Mouse (Mus musculus): Measurements from ENCODE around the gene Mbd3. TPM values are rescaled to one million over a fixed set of nuclear protein-coding genes. Genes with fewer than 3 reads are reported as not detected.

Mbd3 gene
- polyA plus RNA-seq, 1 experiment = 85.7 TPM

- Histone ChIP-seq H3K36me3 (ENCODE audit: control insufficient read depth, insufficient read depth, low read length) (peaks cover 12% of the 10 kb centered on the region), H3K4me1 (ENCODE audit: control insufficient read depth, insufficient read depth, insufficient read length, low read length) (peaks cover 26% of the 10 kb centered on the region), H3K4me3 (ENCODE audit: low read depth, low read length) (peak within 1 kb of the TSS; percentile 94), H3K27me3 (ENCODE audit: control insufficient read depth, insufficient read depth, low read length) (no peaks in the 10 kb centered on the region), H3K27ac (ENCODE audit: insufficient read depth, low read depth, low read length) (peak within 1 kb of the TSS; percentile 97)
- TF ChIP-seq POLR2A (IDR thresholded peaks at IDR 0.05; ENCODE audit: low read depth, low read length) (peak; percentile 59), CTCF (IDR thresholded peaks at IDR 0.05; ENCODE audit: extremely low read depth, insufficient read length, insufficient replicate concordance, low read depth, low read length) (no peak)
- under 1% methylated on average over 61 of the region's 61 CpGs for WGBS
These were observed 34.3 kb upstream of the Mbd3 start, which contains the start of gene Tcf3 for GRCm38 (mm10) chr10:80433513-80434232. TSS of gene Tcf3 (minus strand) at chr10:80433647.

- Histone ChIP-seq H3K4me3 (ENCODE audit: low read depth, low read length) (peak overlapping the region; percentile 94), H3K27ac (ENCODE audit: insufficient read depth, low read depth, low read length) (peak overlapping the region; percentile 50), H3K4me1 (ENCODE audit: control insufficient read depth, insufficient read depth, insufficient read length, low read length) (peaks cover 26% of the 10 kb centered on the region), H3K27me3 (ENCODE audit: control insufficient read depth, insufficient read depth, low read length) (no peaks in the 10 kb centered on the region), H3K36me3 (ENCODE audit: control insufficient read depth, insufficient read depth, low read length) (peaks cover 16% of the 10 kb centered on the region)
- no peak for TF ChIP-seq POLR2A (IDR thresholded peaks at IDR 0.05; ENCODE audit: low read depth, low read length)
- no peak for TF ChIP-seq CTCF (IDR thresholded peaks at IDR 0.05; ENCODE audit: extremely low read depth, insufficient read length, insufficient replicate concordance, low read depth, low read length)
- WGBS = 1% methylated on average over 60 of the region's 60 CpGs
These were observed 33.7 kb upstream of the Mbd3 start for GRCm38 (mm10) chr10:80432936-80433512.

- TF ChIP-seq CTCF (IDR thresholded peaks at IDR 0.05; ENCODE audit: extremely low read depth, insufficient read length, insufficient replicate concordance, low read depth, low read length) = no peak
- TF ChIP-seq POLR2A (IDR thresholded peaks at IDR 0.05; ENCODE audit: low read depth, low read length) = no peak
- H3K27ac ChIP-seq (ENCODE audit: insufficient read depth, low read depth, low read length) = no peak overlapping the region
- 2% methylated on average over 4 of the region's 4 CpGs for WGBS
These were observed 33.0 kb upstream of the Mbd3 start for GRCm38 (mm10) chr10:80432387-80432785.

GRCm38 (mm10) chr10:80431570-80432386 lies 32.4 kb upstream of the Mbd3 start:
- H3K4me1 ChIP-seq (ENCODE audit: control insufficient read depth, insufficient read depth, insufficient read length, low read length) = peaks cover 29% of the 10 kb centered on the region
- 18% methylated on average over 16 of the region's 16 CpGs for WGBS
- no peaks in the 10 kb centered on the region for H3K27me3 ChIP-seq (ENCODE audit: control insufficient read depth, insufficient read depth, low read length)
- peaks cover 24% of the 10 kb centered on the region for H3K36me3 ChIP-seq (ENCODE audit: control insufficient read depth, insufficient read depth, low read length)
- no peak overlapping the region for H3K27ac ChIP-seq (ENCODE audit: insufficient read depth, low read depth, low read length)
- H3K4me3 ChIP-seq (ENCODE audit: low read depth, low read length) = peak overlapping the region; percentile 94
- no peak for TF ChIP-seq CTCF (IDR thresholded peaks at IDR 0.05; ENCODE audit: extremely low read depth, insufficient read length, insufficient replicate concordance, low read depth, low read length)
- no peak for TF ChIP-seq POLR2A (IDR thresholded peaks at IDR 0.05; ENCODE audit: low read depth, low read length)

More at GRCm38 (mm10) chr10:80432387-80432785, 33.0 kb upstream of the Mbd3 start:
- H3K4me3 ChIP-seq (ENCODE audit: low read depth, low read length) = peak overlapping the region; percentile 94
- H3K36me3 ChIP-seq (ENCODE audit: control insufficient read depth, insufficient read depth, low read length) = peaks cover 19% of the 10 kb centered on the region
- H3K4me1 ChIP-seq (ENCODE audit: control insufficient read depth, insufficient read depth, insufficient read length, low read length) = peaks cover 26% of the 10 kb centered on the region
- no peaks in the 10 kb centered on the region for H3K27me3 ChIP-seq (ENCODE audit: control insufficient read depth, insufficient read depth, low read length)

- H3K27me3 ChIP-seq (ENCODE audit: control insufficient read depth, insufficient read depth, low read length) = no peaks in the 10 kb centered on the region
- no peak overlapping the region for H3K4me3 ChIP-seq (ENCODE audit: low read depth, low read length)
- peaks cover 36% of the 10 kb centered on the region for H3K36me3 ChIP-seq (ENCODE audit: control insufficient read depth, insufficient read depth, low read length)
- 0 out of 2 replicates have a peak overlapping the region, but pooled peaks have one; percentile 9 for H3K27ac ChIP-seq (ENCODE audit: insufficient read depth, low read depth, low read length)
- TF ChIP-seq POLR2A (IDR thresholded peaks at IDR 0.05; ENCODE audit: low read depth, low read length) (no peak), CTCF (IDR thresholded peaks at IDR 0.05; ENCODE audit: extremely low read depth, insufficient read length, insufficient replicate concordance, low read depth, low read length) (no peak)
- 65% methylated on average over 8 of the region's 8 CpGs for WGBS
- peaks cover 20% of the 10 kb centered on the region for H3K4me1 ChIP-seq (ENCODE audit: control insufficient read depth, insufficient read depth, insufficient read length, low read length)
These were observed 31.1 kb upstream of the Mbd3 start for GRCm38 (mm10) chr10:80430375-80430980.

GRCm38 (mm10) chr10:80429800-80430199 lies 30.4 kb upstream of the Mbd3 start:
- H3K4me3 ChIP-seq (ENCODE audit: low read depth, low read length) = no peak overlapping the region
- H3K27me3 ChIP-seq (ENCODE audit: control insufficient read depth, insufficient read depth, low read length) = no peaks in the 10 kb centered on the region
- H3K27ac ChIP-seq (ENCODE audit: insufficient read depth, low read depth, low read length) = 0 out of 2 replicates have a peak overlapping the region, but pooled peaks have one; percentile 9
- TF ChIP-seq POLR2A (IDR thresholded peaks at IDR 0.05; ENCODE audit: low read depth, low read length) = no peak
- TF ChIP-seq CTCF (IDR thresholded peaks at IDR 0.05; ENCODE audit: extremely low read depth, insufficient read length, insufficient replicate concordance, low read depth, low read length) = no peak
- H3K4me1 ChIP-seq (ENCODE audit: control insufficient read depth, insufficient read depth, insufficient read length, low read length) = peaks cover 13% of the 10 kb centered on the region
- 89% methylated on average over 8 of the region's 8 CpGs for WGBS
- peaks cover 42% of the 10 kb centered on the region for H3K36me3 ChIP-seq (ENCODE audit: control insufficient read depth, insufficient read depth, low read length)
